Comparison of ENCODE assay signal across 8 mouse cellular contexts in the genomic region with DNA sequence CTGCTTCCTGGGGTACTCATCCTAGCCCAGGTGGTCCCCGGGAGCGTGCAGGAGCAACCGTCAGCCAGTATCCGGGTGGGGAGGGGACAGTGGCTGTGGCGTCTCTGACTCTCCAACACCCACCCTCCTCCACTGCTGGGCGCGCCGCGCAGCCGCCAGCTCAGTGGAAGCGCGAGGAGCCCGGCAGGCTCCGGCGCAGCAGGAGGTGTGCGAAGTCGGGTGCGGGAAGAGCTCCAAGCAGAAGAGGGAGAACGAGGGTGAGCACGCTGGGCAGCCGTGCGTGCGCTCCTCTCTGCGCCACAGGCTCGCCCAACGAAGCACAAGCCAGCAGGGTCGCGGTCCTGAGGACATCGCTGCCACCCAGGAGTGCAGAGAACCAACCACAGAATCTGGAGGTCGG. TPM values are rescaled to one million over a fixed set of nuclear protein-coding genes. Genes with fewer than 3 reads are reported as not detected.
DNase-seq lines count a peak whose midpoint lies in the region; ATAC-seq lines count a peak whose summit lies in the region.

TSS of gene Ntsr1 (plus strand) at position 236 of the 400 bp plus-strand sequence.

- peaks cover 25% of the 10 kb centered on the region; the same call in 1 of the 2 replicates for H3K4me1 ChIP-seq in kidney, embryonic 14.5 days (ENCODE audit: control insufficient read depth, insufficient read depth, low read length)
- H3K4me1 ChIP-seq in embryonic facial prominence, embryonic 11.5 days (ENCODE audit: control insufficient read depth, insufficient read depth, low read length), result no peaks in the 10 kb centered on the region; the same call in none of the 2 replicates
- peaks cover 26% of the 10 kb centered on the region for H3K4me1 ChIP-seq in hindbrain, embryonic 14.5 days (replicated peaks; ENCODE audit: control insufficient read depth, insufficient read depth, low read length)

- H3K4me3 ChIP-seq in kidney, embryonic 14.5 days (ENCODE audit: low read length), result peak within 1 kb of the TSS; percentile 45
- peak within 1 kb of the TSS; percentile 26 for H3K4me3 ChIP-seq in embryonic facial prominence, embryonic 11.5 days (ENCODE audit: low read depth, low read length)
- peak within 1 kb of the TSS; percentile 34 for H3K4me3 ChIP-seq in hindbrain, embryonic 14.5 days (replicated peaks; ENCODE audit: low read length)

- peak; percentile 45 for ATAC-seq in kidney, embryonic 14.5 days (ENCODE audit: low FRiP score, low TSS enrichment)
- ATAC-seq in embryonic facial prominence, embryonic 11.5 days (replicated peaks; ENCODE audit: insufficient number of reproducible peaks, low FRiP score, low TSS enrichment, low read depth), result no peak
- peak; percentile 60 for ATAC-seq in hindbrain, embryonic 14.5 days (ENCODE audit: low FRiP score)
- 0 out of 2 replicates have a peak, but pooled peaks have one; percentile 14 for ATAC-seq in megakaryocyte progenitor cell, adult 5-6 weeks (replicated peaks; ENCODE audit: poor library complexity)
- no peak for ATAC-seq in megakaryocyte-erythroid progenitor cell, adult 5-6 weeks (replicated peaks; ENCODE audit: low FRiP score, low TSS enrichment, poor library complexity, severe bottlenecking)

- DNase-seq in kidney, postnatal 36 days, result no peak
- DNase-seq in embryonic facial prominence, embryonic 11.5 days (ENCODE audit: low spot score), result peak; percentile 38
- peak; percentile 40 for DNase-seq in hindbrain, embryonic 14.5 days (ENCODE audit: low spot score)
- no peak for DNase-seq in spleen, postnatal 36 days (ENCODE audit: low spot score in 2 of 2)
- DNase-seq in urinary bladder, postnatal 14 days (ENCODE audit: low spot score), result no peak

- peak within 1 kb of the TSS; percentile 81 for H3K4me2 ChIP-seq in kidney, embryonic 14.5 days (replicated peaks; ENCODE audit: low read depth, low read length)
- peak within 1 kb of the TSS; percentile 52 for H3K4me2 ChIP-seq in embryonic facial prominence, embryonic 11.5 days (ENCODE audit: low read depth, low read length)
- peak within 1 kb of the TSS; percentile 69 for H3K4me2 ChIP-seq in hindbrain, embryonic 14.5 days (replicated peaks)

- peak within 1 kb of the TSS; percentile 63 for H3K9ac ChIP-seq in kidney, embryonic 14.5 days (ENCODE audit: low read depth, low read length)
- no peak within 1 kb of the TSS; the same call in 1 of the 2 replicates for H3K9ac ChIP-seq in embryonic facial prominence, embryonic 11.5 days (replicated peaks; ENCODE audit: low read length)
- peak within 1 kb of the TSS; percentile 51; the same call in 1 of the 2 replicates for H3K9ac ChIP-seq in hindbrain, embryonic 14.5 days

- H3K27ac ChIP-seq in kidney, embryonic 14.5 days (ENCODE audit: low read depth, low read length), result 0 out of 2 replicates have a peak within 1 kb of the TSS, but pooled peaks have one; percentile 24
- H3K27ac ChIP-seq in embryonic facial prominence, embryonic 11.5 days (replicated peaks; ENCODE audit: low read depth, low read length), result no peak within 1 kb of the TSS
- no peak within 1 kb of the TSS for H3K27ac ChIP-seq in hindbrain, embryonic 14.5 days

- no peaks in the 10 kb centered on the region for H3K9me3 ChIP-seq in kidney, embryonic 14.5 days (ENCODE audit: control insufficient read depth, low read length)
- H3K9me3 ChIP-seq in embryonic facial prominence, embryonic 11.5 days (replicated peaks; ENCODE audit: control insufficient read depth, low read length), result no peaks in the 10 kb centered on the region
- H3K9me3 ChIP-seq in hindbrain, embryonic 14.5 days (ENCODE audit: control insufficient read depth, low read length), result no peaks in the 10 kb centered on the region

- no peaks in the 10 kb centered on the region for H3K36me3 ChIP-seq in kidney, embryonic 14.5 days (ENCODE audit: control insufficient read depth, insufficient read depth, low read length)
- no peaks in the 10 kb centered on the region for H3K36me3 ChIP-seq in embryonic facial prominence, embryonic 11.5 days (replicated peaks; ENCODE audit: control insufficient read depth, insufficient read depth, low read depth, low read length)
- no peaks in the 10 kb centered on the region for H3K36me3 ChIP-seq in hindbrain, embryonic 14.5 days (replicated peaks; ENCODE audit: control insufficient read depth, insufficient read depth)

- whole genome bisulfite sequencing in kidney, embryonic 14.5 days, result under 1% methylated on average over 29 of the region's 30 CpGs
- WGBS in embryonic facial prominence, embryonic 11.5 days, result 1% methylated on average over 30 of the region's 30 CpGs
- WGBS in hindbrain, embryonic 14.5 days, result under 1% methylated on average over 30 of the region's 30 CpGs

- H3K27me3 ChIP-seq in kidney, embryonic 14.5 days (ENCODE audit: control insufficient read depth, insufficient read depth, low read length), result peaks cover 32% of the 10 kb centered on the region
- peaks cover 30% of the 10 kb centered on the region for H3K27me3 ChIP-seq in embryonic facial prominence, embryonic 11.5 days (ENCODE audit: control insufficient read depth, insufficient read depth, low read length)
- H3K27me3 ChIP-seq in hindbrain, embryonic 14.5 days (ENCODE audit: control insufficient read depth, insufficient read depth, low read length), result peaks cover 37% of the 10 kb centered on the region

RNA-seq across cellular contexts. Expression of gene Ntsr1, which starts in this region (rescaled TPM):
- 6.3 and 12.4 TPM in 2 replicates for polyA plus RNA-seq in kidney, embryonic 14.5 days (2014; fragmentation: Nextera tagmentation; extraction: Ambion mirVana)
- 0.25 and 0.27 TPM in 2 replicates for polyA plus RNA-seq in embryonic facial prominence, embryonic 11.5 days (2014; fragmentation: Nextera tagmentation; extraction: Ambion mirVana)
- polyA plus RNA-seq in hindbrain, embryonic 14.5 days (2014; fragmentation: Nextera tagmentation; extraction: Ambion mirVana), result 2.5 and 3.5 TPM in 2 replicates
- not detected in 2 replicates for total RNA-seq in megakaryocyte progenitor cell, adult 5-6 weeks (2015)
- not detected in 2 replicates for total RNA-seq in megakaryocyte progenitor cell, adult 5-6 weeks (2017)
- total RNA-seq in megakaryocyte-erythroid progenitor cell, adult 5-6 weeks (2014; fragmentation: Nextera tagmentation), result not detected in 2 replicates
- total RNA-seq in megakaryocyte-erythroid progenitor cell, adult 5-6 weeks (2017), result not detected in 2 replicates

Comparison
In these comparisons a context has a peak if more than half of its experiments do, and no peak if none do; other contexts are left out.
1. Peak in DNase-seq, H3K4me3 ChIP-seq and H3K4me2 ChIP-seq in embryonic facial prominence, embryonic 11.5 days; RNA of the gene not detected or under 1 TPM.
2. Peak in ATAC-seq in megakaryocyte progenitor cell, adult 5-6 weeks; RNA of the gene not detected or under 1 TPM.
3. ATAC-seq: peak in kidney, embryonic 14.5 days (single experiment) and hindbrain, embryonic 14.5 days (single experiment); none in embryonic facial prominence, embryonic 11.5 days (single experiment) and megakaryocyte-erythroid progenitor cell, adult 5-6 weeks (single experiment).
4. Peak in every context shown above with its lines, with median percentiles within 50 percentile points of each other: H3K4me2 ChIP-seq and H3K4me3 ChIP-seq.